Comparison of ENCODE assay signal across 19 mouse cellular contexts in the genomic region with DNA sequence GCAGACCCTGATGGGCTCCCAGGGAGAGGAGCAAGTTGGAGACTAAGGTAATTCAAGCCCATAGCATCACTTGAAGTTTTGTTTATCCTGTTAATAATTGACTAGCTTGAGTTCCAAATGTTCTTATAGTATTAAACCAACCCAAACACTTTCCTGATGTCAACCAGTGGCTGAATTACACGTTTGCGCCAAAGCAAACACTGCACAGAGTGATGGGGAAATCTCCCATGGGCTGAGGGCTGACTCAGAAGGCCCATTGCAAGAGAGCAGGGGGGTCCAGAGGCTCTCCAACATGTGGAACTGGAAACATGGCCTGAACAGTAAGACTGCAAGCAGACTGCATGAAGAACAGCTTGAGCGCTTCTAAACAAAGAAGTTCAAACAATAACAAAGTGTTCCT.
DNase-seq lines count a peak whose midpoint lies in the region; ATAC-seq and TF ChIP-seq lines count a peak whose summit lies in the region.
"Had no signal": no experiment of that assay in that cellular context is flagged by ENCODE, and none has a peak within 500 bp of the region (broad histone marks: within the 10 kb centered on the region; RNA-seq: fewer than 3 reads in every experiment).

No protein-coding gene starts in this region.

- 75% methylated on average over 3 of the region's 3 CpGs for WGBS in liver, postnatal 0 days (ENCODE audit: insufficient replicate concordance)
- 76% methylated on average over 3 of the region's 3 CpGs for WGBS in lung, embryonic 14.5 days
- 50% methylated on average over 3 of the region's 3 CpGs for WGBS in stomach, embryonic 16.5 days
- WGBS in hindbrain, embryonic 13.5 days = 87% methylated on average over 3 of the region's 3 CpGs

- no peaks in the 10 kb centered on the region for H3K27me3 ChIP-seq in liver, postnatal 0 days (ENCODE audit: insufficient read depth, low read length)
- H3K27me3 ChIP-seq in lung, embryonic 14.5 days (ENCODE audit: insufficient read depth, low read length) = no peaks in the 10 kb centered on the region
- H3K27me3 ChIP-seq in stomach, embryonic 16.5 days (ENCODE audit: control insufficient read depth, insufficient read depth, low read length) = no peaks in the 10 kb centered on the region
- no peaks in the 10 kb centered on the region for H3K27me3 ChIP-seq in hindbrain, embryonic 13.5 days
- H3K27me3 ChIP-seq: heart, embryonic 12.5 days had no signal

- no peaks in the 10 kb centered on the region for H3K9me3 ChIP-seq in liver, postnatal 0 days (ENCODE audit: low read length)
- no peaks in the 10 kb centered on the region; the same call in 1 of the 2 replicates for H3K9me3 ChIP-seq in lung, embryonic 14.5 days (ENCODE audit: low read depth, low read length)
- H3K9me3 ChIP-seq in stomach, embryonic 16.5 days (replicated peaks; ENCODE audit: control insufficient read depth, low read length) = no peaks in the 10 kb centered on the region
- no peaks in the 10 kb centered on the region for H3K9me3 ChIP-seq in hindbrain, embryonic 13.5 days
- H3K9me3 ChIP-seq: embryonic facial prominence, embryonic 10.5 days; forebrain, embryonic 10.5 days; heart, embryonic 12.5 days; hindbrain, embryonic 10.5 days had no signal

- H3K27ac ChIP-seq in liver, postnatal 0 days (ENCODE audit: low read depth) = no peak overlapping the region
- H3K27ac ChIP-seq in lung, embryonic 14.5 days (ENCODE audit: low read depth) = no peak overlapping the region
- H3K27ac ChIP-seq in stomach, embryonic 16.5 days (ENCODE audit: low read length) = no peak overlapping the region
- H3K27ac ChIP-seq in hindbrain, embryonic 13.5 days = no peak overlapping the region
- H3K27ac ChIP-seq: embryonic facial prominence, embryonic 10.5 days; forebrain, embryonic 10.5 days; gastrocnemius, adult 2 months; hindbrain, embryonic 10.5 days had no signal

- no peak overlapping the region for H3K9ac ChIP-seq in liver, postnatal 0 days (replicated peaks)
- no peak overlapping the region for H3K9ac ChIP-seq in lung, embryonic 14.5 days
- no peak overlapping the region for H3K9ac ChIP-seq in stomach, embryonic 16.5 days (ENCODE audit: low read length)
- H3K9ac ChIP-seq in hindbrain, embryonic 13.5 days = no peak overlapping the region
- H3K9ac ChIP-seq: heart, embryonic 12.5 days had no signal

- ATAC-seq in liver, postnatal 0 days = peak; percentile 98
- ATAC-seq in lung, embryonic 14.5 days (ENCODE audit: insufficient read depth) = no peak
- peak; percentile 66; the same call in 1 of the 2 replicates for ATAC-seq in stomach, embryonic 16.5 days (ENCODE audit: insufficient read depth, low FRiP score)
- ATAC-seq in hindbrain, embryonic 13.5 days (ENCODE audit: low FRiP score) = no peak
- ATAC-seq: forebrain, embryonic 14.5 days had no signal

- H3K36me3 ChIP-seq in liver, postnatal 0 days (replicated peaks; ENCODE audit: insufficient read depth, low read length) = no peaks in the 10 kb centered on the region
- no peaks in the 10 kb centered on the region for H3K36me3 ChIP-seq in lung, embryonic 14.5 days (ENCODE audit: insufficient read depth)
- H3K36me3 ChIP-seq in stomach, embryonic 16.5 days (ENCODE audit: control insufficient read depth, insufficient read depth, low read length) = no peaks in the 10 kb centered on the region
- no peaks in the 10 kb centered on the region for H3K36me3 ChIP-seq in hindbrain, embryonic 13.5 days
- H3K36me3 ChIP-seq: embryonic facial prominence, embryonic 10.5 days; forebrain, embryonic 10.5 days; heart, embryonic 12.5 days; hindbrain, embryonic 10.5 days had no signal

- DNase-seq in liver, postnatal 0 days = peak; percentile 38
- no peak for DNase-seq in liver
- peak; percentile 5 for DNase-seq in lung, embryonic 14.5 days
- DNase-seq in lung, postnatal 14 days = peak; percentile 16
- no peak for DNase-seq in thymus, postnatal 36 days
- no peak for DNase-seq in right cerebral cortex, postnatal 36 days (ENCODE audit: low spot score in 2 of 2)
- DNase-seq: adrenal gland, adult 2 months; adrenal gland, postnatal 25 days; cerebellum, adult 2 months; cerebellum, postnatal 10 days; gastrocnemius, adult 2 months; gastrocnemius, postnatal 25 days had no signal

- H3K4me2 ChIP-seq in liver, postnatal 0 days (ENCODE audit: low read depth, low read length) = no peak overlapping the region
- no peak overlapping the region for H3K4me2 ChIP-seq in lung, embryonic 14.5 days
- no peak overlapping the region for H3K4me2 ChIP-seq in stomach, embryonic 16.5 days (ENCODE audit: low read depth, low read length)
- H3K4me2 ChIP-seq in hindbrain, embryonic 13.5 days = no peak overlapping the region
- H3K4me2 ChIP-seq: heart, embryonic 12.5 days had no signal

- no peak for TF ChIP-seq EP300 in liver, postnatal 0 days (IDR thresholded peaks at IDR 0.05; ENCODE audit: low read depth)

- TF ChIP-seq CTCF in liver, postnatal 0 days (IDR thresholded peaks at IDR 0.05; ENCODE audit: low read depth) = no peak
- no peak for TF ChIP-seq CTCF in lung, embryonic 14.5 days (IDR thresholded peaks at IDR 0.05; ENCODE audit: low read depth)

- H3K4me1 ChIP-seq in liver, postnatal 0 days (ENCODE audit: insufficient read depth) = no peaks in the 10 kb centered on the region
- no peaks in the 10 kb centered on the region for H3K4me1 ChIP-seq in lung, embryonic 14.5 days (ENCODE audit: insufficient read depth)
- H3K4me1 ChIP-seq in stomach, embryonic 16.5 days (ENCODE audit: control insufficient read depth, insufficient read depth, low read length) = no peaks in the 10 kb centered on the region
- H3K4me1 ChIP-seq in hindbrain, embryonic 13.5 days (replicated peaks) = no peaks in the 10 kb centered on the region
- H3K4me1 ChIP-seq: embryonic facial prominence, embryonic 10.5 days; forebrain, embryonic 10.5 days; heart, embryonic 12.5 days; hindbrain, embryonic 10.5 days had no signal

- no peak overlapping the region for H3K4me3 ChIP-seq in liver, postnatal 0 days (ENCODE audit: low read depth, low read length)
- H3K4me3 ChIP-seq in lung, embryonic 14.5 days (ENCODE audit: low read depth, low read length) = no peak overlapping the region
- H3K4me3 ChIP-seq in stomach, embryonic 16.5 days (replicated peaks; ENCODE audit: low read length) = no peak overlapping the region
- H3K4me3 ChIP-seq in hindbrain, embryonic 13.5 days = no peak overlapping the region
- H3K4me3 ChIP-seq: embryonic facial prominence, embryonic 10.5 days; forebrain, embryonic 10.5 days; gastrocnemius, adult 2 months; heart, embryonic 12.5 days; hindbrain, embryonic 10.5 days had no signal

Comparison
In these comparisons a context has a peak if more than half of its experiments do, and no peak if none do; other contexts are left out.
1. DNase-seq: peak in liver, postnatal 0 days (single experiment), lung, embryonic 14.5 days (single experiment) and lung, postnatal 14 days (single experiment); none in liver (single experiment), thymus, postnatal 36 days (0 of 2) and right cerebral cortex, postnatal 36 days (0 of 2).
2. ATAC-seq: peak in liver, postnatal 0 days (single experiment) and stomach, embryonic 16.5 days (single experiment); none in lung, embryonic 14.5 days (single experiment) and hindbrain, embryonic 13.5 days (single experiment).